Mouse (Mus musculus) bone marrow macrophage, adult 2 months (primary cell): ENCODE measurements around the gene Olfr905. TPM values are rescaled to one million over a fixed set of nuclear protein-coding genes. Genes with fewer than 3 reads are reported as not detected.

ENCODE experiments used
- H3K27ac ChIP-seq: 2 replicates; pipeline ENCODE4 v1.5.1; 2012; ENCODE audit warnings: low read depth, low read length; ENCODE audit not compliant: insufficient read depth
- H3K4me1 ChIP-seq: 2 replicates; pipeline ENCODE4 v1.6.1; 2012; ENCODE audit warnings: low read length; ENCODE audit not compliant: control insufficient read depth, insufficient read depth
- H3K4me3 ChIP-seq: 2 replicates; pipeline ENCODE4 v1.5.1; 2012; ENCODE audit warnings: mild to moderate bottlenecking, low read length, moderate library complexity; ENCODE audit not compliant: insufficient read depth
- CTCF ChIP-seq: IDR thresholded peaks from 2 replicates; pipeline ENCODE4 v1.5.1; 2012; ENCODE audit warnings: low read depth, mild to moderate bottlenecking, low read length, moderate library complexity
- POLR2A ChIP-seq: IDR thresholded peaks from 2 replicates; pipeline ENCODE4 v1.6.1; 2012; ENCODE audit warnings: mild to moderate bottlenecking, low read depth, low read length, borderline replicate concordance
- polyA plus RNA-seq: library from polyadenylated mRNA; stranded (reverse); fragments of >200 nt; gene quantifications from 2 replicates; pipeline ENCODE4 v1.2.4, GENCODE M21; 2012; ENCODE audit not compliant: missing spikeins, insufficient read depth, insufficient read length

The Olfr905 gene
- polyA plus RNA-seq, result 0.16 and 0.41 TPM in 2 replicates

DNA sequence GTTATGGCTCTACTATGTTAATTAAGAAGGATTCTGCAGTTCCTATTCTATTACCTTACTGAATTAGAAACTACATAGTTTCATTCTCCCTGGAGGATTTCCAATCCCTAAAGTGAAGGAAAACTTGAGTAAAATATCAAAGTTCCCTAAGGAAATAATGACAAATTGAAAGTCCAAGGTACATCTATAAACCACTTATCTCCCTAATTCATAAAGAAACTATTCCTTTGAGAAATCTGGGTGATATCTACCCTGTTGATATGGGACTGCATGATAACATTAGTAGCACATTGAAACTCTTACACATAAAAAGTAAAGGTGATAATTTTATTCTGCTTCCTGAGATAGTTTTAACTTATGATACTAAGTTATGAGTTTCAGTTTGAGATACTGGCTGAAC is at the start of gene Olfr905:
TSS of gene Olfr905 (plus strand) at position 301 of the 400 bp plus-strand sequence.
- Histone ChIP-seq H3K4me1 (no peaks in the 10 kb centered on the region), H3K4me3 (no peak within 1 kb of the TSS)

DNA sequence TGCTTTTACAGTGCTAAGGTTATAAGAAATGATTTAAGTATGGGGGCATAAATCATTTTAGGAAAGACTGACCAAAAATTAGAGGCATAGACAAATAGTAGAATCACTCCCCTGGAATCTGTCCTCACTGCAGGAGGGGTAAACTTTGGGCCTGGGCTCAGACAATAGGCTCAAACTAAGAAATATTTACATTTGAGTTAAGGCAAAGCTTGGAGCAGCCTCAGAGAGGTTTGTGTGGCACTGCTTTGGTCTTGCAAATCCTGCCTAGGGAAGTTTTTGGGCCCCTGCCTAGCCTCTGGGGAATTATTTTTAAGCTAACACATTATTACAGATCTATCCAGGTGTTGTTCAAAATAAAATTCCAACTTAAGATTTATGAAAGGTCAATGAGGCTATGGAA is 47.1 kb upstream of the Olfr905 start:
- Histone ChIP-seq H3K4me3 (no peak overlapping the region), H3K4me1 (no peaks in the 10 kb centered on the region), H3K27ac (no peak overlapping the region)
- TF ChIP-seq CTCF, result no peak
- TF ChIP-seq POLR2A, result no peak

More for the DNA sequence above, at the start of gene Olfr905:
- TF ChIP-seq POLR2A (no peak), CTCF (no peak)
- no peak within 1 kb of the TSS for H3K27ac ChIP-seq

DNA sequence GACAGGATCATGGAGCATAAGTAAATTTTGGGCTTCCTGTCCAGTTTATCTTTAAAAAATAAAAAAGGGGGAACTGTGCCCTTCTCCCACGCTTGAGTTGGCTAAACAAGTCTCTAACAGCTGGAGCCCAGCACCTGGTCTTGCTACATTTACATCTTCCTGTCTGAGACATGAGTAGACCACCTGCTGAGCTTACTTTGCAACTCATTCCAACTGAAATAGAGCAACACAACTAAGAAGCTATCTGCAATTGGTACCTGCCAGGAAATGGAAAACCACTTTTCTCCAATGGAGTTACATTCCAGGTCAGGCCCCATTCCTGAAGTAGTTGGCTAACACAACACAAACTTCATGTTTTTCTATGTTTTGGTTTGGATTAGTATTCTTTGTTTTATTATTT is 43.9 kb upstream of the Olfr905 start:
- Histone ChIP-seq H3K4me1 (no peaks in the 10 kb centered on the region), H3K27ac (no peak overlapping the region), H3K4me3 (no peak overlapping the region)
- TF ChIP-seq CTCF (no peak), POLR2A (no peak)

DNA sequence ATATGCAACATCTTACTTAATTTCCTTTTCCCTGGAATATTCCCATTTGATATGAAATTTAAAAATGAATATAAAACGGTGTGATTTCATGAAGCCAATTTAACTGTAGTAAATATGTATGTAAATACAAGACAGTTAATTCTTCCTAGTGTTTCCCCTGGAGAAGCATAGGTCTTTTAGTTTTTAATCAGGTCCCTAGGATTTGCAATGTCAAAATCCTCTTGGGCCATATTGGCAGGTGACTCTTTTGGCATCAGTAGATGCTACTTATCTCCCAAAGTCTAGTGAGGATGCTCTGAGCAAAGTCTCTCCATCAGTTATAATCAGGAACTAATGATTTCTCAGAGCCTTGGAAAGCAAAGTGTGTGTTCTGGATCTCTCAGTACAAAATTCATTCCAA is 41.8 kb upstream of the Olfr905 start, which contains the start of gene Olfr901:
TSS of gene Olfr901 (plus strand) at position 301 of the 400 bp plus-strand sequence.
- H3K4me3 ChIP-seq, result no peak within 1 kb of the TSS
- H3K4me1 ChIP-seq, result no peaks in the 10 kb centered on the region
- no peak within 1 kb of the TSS for H3K27ac ChIP-seq
- TF ChIP-seq POLR2A (no peak), CTCF (no peak)

DNA sequence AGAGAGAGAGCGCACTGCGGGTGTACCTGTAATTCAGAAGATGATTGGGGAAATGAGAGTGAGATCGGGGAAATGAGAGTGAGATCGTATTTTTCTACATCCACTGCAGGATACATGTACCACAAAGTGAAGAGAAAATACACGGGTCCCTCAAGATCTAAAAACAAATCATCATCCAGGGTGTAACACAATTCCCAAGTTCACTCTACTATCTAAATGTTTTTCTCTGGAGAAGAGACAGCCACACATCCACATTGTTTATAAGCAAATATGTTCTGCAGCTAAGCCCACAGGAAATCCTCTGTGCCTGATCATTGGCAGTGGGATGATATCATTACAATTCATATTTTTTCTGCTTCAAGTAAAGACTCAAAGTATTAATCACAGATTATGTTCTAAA is 23.6 kb upstream of the Olfr905 start, which contains the start of gene Olfr902:
TSS of gene Olfr902 (plus strand) at position 301 of the 400 bp plus-strand sequence.
- Histone ChIP-seq H3K4me1 (no peaks in the 10 kb centered on the region), H3K27ac (no peak within 1 kb of the TSS), H3K4me3 (no peak within 1 kb of the TSS)
- TF ChIP-seq POLR2A (no peak), CTCF (no peak)

DNA sequence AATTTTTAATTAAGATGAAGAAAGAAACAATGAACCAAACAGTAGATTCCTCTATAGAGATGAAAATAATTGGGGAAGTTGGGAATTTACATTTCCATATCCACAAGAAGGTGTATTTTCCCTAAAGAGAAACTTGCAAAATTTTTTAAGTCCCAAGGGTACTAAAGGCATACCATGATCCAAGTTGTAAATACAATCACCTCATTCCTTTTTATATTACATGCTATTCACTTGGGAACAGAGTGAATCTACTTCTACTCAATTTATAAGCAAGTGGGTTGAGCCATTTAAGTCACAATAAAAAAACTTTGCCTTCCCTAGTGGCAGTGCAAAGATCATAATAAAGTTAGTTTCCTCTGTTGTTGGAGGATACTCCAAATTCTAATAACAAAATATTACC is 8.1 kb upstream of the Olfr905 start, which contains the start of gene Olfr904:
TSS of gene Olfr904 (plus strand) at position 301 of the 400 bp plus-strand sequence.
- no peak for TF ChIP-seq CTCF
- TF ChIP-seq POLR2A, result no peak
- no peak within 1 kb of the TSS for H3K4me3 ChIP-seq
- H3K27ac ChIP-seq, result no peak within 1 kb of the TSS
- no peaks in the 10 kb centered on the region for H3K4me1 ChIP-seq

DNA sequence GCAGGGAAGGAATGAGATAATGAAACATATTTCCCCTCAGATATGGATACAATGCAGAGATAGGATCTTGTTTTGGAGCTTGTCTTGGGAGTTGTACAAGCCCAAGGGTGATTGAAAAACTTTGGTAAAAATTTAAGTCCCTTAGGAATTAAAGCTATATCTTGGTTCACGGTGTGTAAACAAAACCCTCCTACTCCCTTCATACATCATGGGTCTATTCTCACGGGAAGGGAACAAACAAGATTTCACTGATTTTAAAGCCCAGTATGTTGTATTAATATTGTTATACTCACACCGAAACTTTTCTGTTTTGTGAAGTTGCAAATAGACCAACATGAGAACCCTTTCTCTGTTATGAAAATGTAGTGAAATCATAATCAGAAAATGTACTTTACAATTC is 15.9 kb downstream of the Olfr905 start, which contains the start of gene Olfr906:
TSS of gene Olfr906 (plus strand) at position 301 of the 400 bp plus-strand sequence.
- no peaks in the 10 kb centered on the region for H3K4me1 ChIP-seq
- no peak within 1 kb of the TSS for H3K4me3 ChIP-seq
- no peak within 1 kb of the TSS for H3K27ac ChIP-seq
- no peak for TF ChIP-seq CTCF
- no peak for TF ChIP-seq POLR2A

DNA sequence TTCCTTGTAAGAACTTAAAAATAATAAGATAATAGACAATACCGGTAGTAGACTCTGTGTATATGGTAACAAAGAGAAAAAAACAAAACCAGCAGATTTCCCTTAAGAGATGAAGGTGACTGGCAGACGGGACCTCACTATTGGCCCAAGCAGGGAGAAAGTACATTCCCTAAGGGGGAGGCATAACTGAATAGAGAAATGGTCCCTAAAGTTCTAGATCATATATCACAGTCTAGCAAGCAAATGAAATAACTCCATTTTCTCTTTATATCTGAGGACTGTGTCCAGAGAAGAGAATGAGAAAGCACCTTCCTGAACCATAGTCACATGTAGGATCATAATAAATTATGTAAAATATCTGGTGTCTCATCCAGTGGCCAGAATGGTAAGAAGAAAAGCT is 24.6 kb downstream of the Olfr905 start, which contains the start of gene Olfr907:
TSS of gene Olfr907 (plus strand) at position 301 of the 400 bp plus-strand sequence.
- no peak within 1 kb of the TSS for H3K4me3 ChIP-seq
- no peak for TF ChIP-seq POLR2A
- TF ChIP-seq CTCF, result no peak
- H3K27ac ChIP-seq, result no peak within 1 kb of the TSS
- no peaks in the 10 kb centered on the region for H3K4me1 ChIP-seq

DNA sequence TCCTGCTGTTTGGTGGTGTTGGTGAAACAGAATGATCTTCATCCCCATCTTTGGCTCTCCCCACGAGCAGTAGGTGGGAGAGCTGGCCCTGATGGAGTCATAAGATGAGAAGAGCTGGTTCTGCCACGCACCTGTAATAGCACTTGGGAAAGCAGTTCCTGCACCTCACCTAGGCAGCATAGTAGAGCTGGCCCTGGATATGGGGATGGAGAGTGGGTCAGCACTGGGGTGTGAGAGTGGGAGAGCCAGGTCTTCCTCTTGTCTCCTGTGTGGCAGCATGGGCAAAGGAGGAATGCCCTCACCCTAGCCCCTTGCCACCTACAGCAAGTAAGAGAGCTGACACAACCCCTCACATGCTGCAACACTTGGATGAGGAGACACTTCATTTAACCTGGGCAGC is 41.4 kb downstream of the Olfr905 start:
- no peak overlapping the region for H3K27ac ChIP-seq
- TF ChIP-seq POLR2A (no peak), CTCF (no peak)
- no peak overlapping the region for H3K4me3 ChIP-seq
- H3K4me1 ChIP-seq, result no peaks in the 10 kb centered on the region

DNA sequence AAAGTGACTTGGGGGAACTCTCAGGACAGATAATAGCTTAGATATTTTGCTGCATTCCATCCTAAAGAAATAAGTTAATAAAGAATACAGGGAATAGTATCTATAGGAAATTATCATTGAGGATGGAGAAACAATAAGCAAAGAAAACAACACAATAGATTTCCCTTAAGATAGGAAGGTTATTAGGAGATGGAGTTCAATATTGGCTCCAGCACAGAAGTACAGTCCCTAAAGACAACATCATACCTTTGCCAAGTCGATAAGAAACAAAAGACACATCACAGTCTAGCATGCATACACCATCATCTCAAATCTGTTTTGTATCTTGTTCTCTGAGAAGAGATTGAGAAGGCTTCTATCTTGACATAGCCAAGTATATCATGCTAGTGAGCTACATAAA is 50.4 kb downstream of the Olfr905 start, which contains the start of gene Olfr911-ps1:
TSS of gene Olfr911-ps1 (plus strand) at position 301 of the 400 bp plus-strand sequence.
- H3K27ac ChIP-seq, result no peak within 1 kb of the TSS
- no peak for TF ChIP-seq CTCF
- TF ChIP-seq POLR2A, result no peak

More for the DNA sequence above, 50.4 kb downstream of the Olfr905 start, which contains the start of gene Olfr911-ps1:
- Histone ChIP-seq H3K4me1 (no peaks in the 10 kb centered on the region), H3K4me3 (no peak within 1 kb of the TSS)

Other genes starting within 250 kb of the Olfr905 start
- not detected in 2 replicates for gene Olfr143, start 218.3 kb upstream of the Olfr905 start, polyA plus RNA-seq
- gene Olfr895, start 203.3 kb upstream of the Olfr905 start, polyA plus RNA-seq, result not detected in 2 replicates
- not detected in 2 replicates for gene Olfr896-ps1, start 180.0 kb upstream of the Olfr905 start, polyA plus RNA-seq
- gene Olfr25, start 142.0 kb upstream of the Olfr905 start, polyA plus RNA-seq, result not detected in 2 replicates
- gene Olfr898, start 122.7 kb upstream of the Olfr905 start, polyA plus RNA-seq, result not detected in 2 replicates
- gene Olfr250, start 104.2 kb upstream of the Olfr905 start, polyA plus RNA-seq, result not detected in 2 replicates
- gene Olfr251, start 94.0 kb upstream of the Olfr905 start, polyA plus RNA-seq, result not detected in 2 replicates
- gene Olfr147, start 69.4 kb upstream of the Olfr905 start, polyA plus RNA-seq, result not detected in 2 replicates
- gene Olfr901, start 41.7 kb upstream of the Olfr905 start, polyA plus RNA-seq, result not detected in 2 replicates
- gene Olfr902, start 23.5 kb upstream of the Olfr905 start, polyA plus RNA-seq, result not detected in 2 replicates
- not detected in 2 replicates for gene Olfr904, start 8.0 kb upstream of the Olfr905 start, polyA plus RNA-seq
- not detected in 2 replicates for gene Olfr906, start 16.0 kb downstream of the Olfr905 start, polyA plus RNA-seq
- not detected in 2 replicates for gene Olfr907, start 24.7 kb downstream of the Olfr905 start, polyA plus RNA-seq
- gene Olfr911-ps1, start 50.5 kb downstream of the Olfr905 start, polyA plus RNA-seq, result not detected in 2 replicates
- not detected in 2 replicates for gene Olfr910, start 66.7 kb downstream of the Olfr905 start, polyA plus RNA-seq
- gene Olfr912, start 109.1 kb downstream of the Olfr905 start, polyA plus RNA-seq, result 0.15 TPM in 2 replicates
- not detected in 2 replicates for gene Olfr913, start 121.7 kb downstream of the Olfr905 start, polyA plus RNA-seq
- gene Olfr914, start 134.0 kb downstream of the Olfr905 start, polyA plus RNA-seq, result not detected in 2 replicates
- gene Olfr916, start 188.8 kb downstream of the Olfr905 start, polyA plus RNA-seq, result not detected in 2 replicates
- not detected in 2 replicates for gene Olfr917, start 194.7 kb downstream of the Olfr905 start, polyA plus RNA-seq
- gene Olfr918, start 203.5 kb downstream of the Olfr905 start, polyA plus RNA-seq, result not detected in 2 replicates
- not detected in 2 replicates for gene Olfr919, start 232.6 kb downstream of the Olfr905 start, polyA plus RNA-seq
- gene Vwa5a, start 247.2 kb downstream of the Olfr905 start, polyA plus RNA-seq, result 211 and 230 TPM in 2 replicates